Mouse (Mus musculus) brain, embryonic 14.5 days (tissue): ENCODE results near the gene Pkn3.
"Not testable (repeated sequence)": the region's sequence is repeated elsewhere in the genome, so short reads cannot be mapped to it uniquely, and the experiment has no call there.

Experiments used
- CTCF ChIP-seq: fragments of 200-500 bp; IDR thresholded peaks from 2 replicates; pipeline ENCODE4 v1.5.1; 2012; ENCODE audit warnings: inconsistent platforms, mild to moderate bottlenecking, moderate library complexity, borderline replicate concordance; ENCODE audit not compliant: insufficient read depth, insufficient read length; ENCODE audit errors: extremely low read depth
- POLR2A ChIP-seq: fragments of 200-500 bp; IDR thresholded peaks from 2 replicates; pipeline ENCODE4 v1.6.1; 2012; ENCODE audit warnings: mild to moderate bottlenecking, inconsistent platforms, borderline replicate concordance; ENCODE audit not compliant: poor library complexity, insufficient read depth, insufficient read length, severe bottlenecking; ENCODE audit errors: extremely low read depth

GRCm38 (mm10) chr2:30055310-30055709 is 22.2 kb upstream of the Pkn3 start:
- not testable (repeated sequence) for TF ChIP-seq CTCF, POLR2A
